Comparison of ENCODE assay signal across 29 mouse cellular contexts in the genomic region with DNA sequence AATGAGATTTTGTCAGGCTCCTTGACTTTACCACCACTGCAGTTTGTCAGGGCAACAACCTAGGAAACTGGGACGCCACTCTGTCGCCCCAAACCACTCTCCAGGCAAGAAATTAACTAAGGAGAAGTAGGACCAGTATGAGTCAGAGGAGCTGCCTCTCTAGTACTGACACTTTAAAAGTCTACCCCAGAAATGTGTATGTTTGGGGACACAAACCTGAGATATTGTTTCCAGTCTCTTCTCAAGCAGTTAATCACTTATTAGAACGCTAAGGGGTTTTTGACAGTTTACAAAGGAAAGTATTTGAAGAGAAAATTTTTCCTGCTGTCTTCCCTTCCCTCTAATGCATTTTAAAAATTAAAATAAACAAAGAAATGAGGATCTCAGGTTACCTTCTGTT.
"Had no signal": no experiment of that assay in that cellular context is flagged by ENCODE, and none has a peak within 500 bp of the region (broad histone marks: within the 10 kb centered on the region; RNA-seq: fewer than 3 reads in every experiment).

No protein-coding gene starts in this region.

- H3K4me3 ChIP-seq: heart, embryonic 13.5 days; heart, embryonic 15.5 days; hindbrain, embryonic 10.5 days; hindbrain, embryonic 12.5 days; hindbrain, embryonic 13.5 days; hindbrain, embryonic 15.5 days; intestine, embryonic 15.5 days; kidney, embryonic 15.5 days; layer of hippocampus, adult 2 months; left cerebral cortex, adult 2 months had no signal

- H3K4me2 ChIP-seq: heart, embryonic 13.5 days; heart, embryonic 15.5 days; hindbrain, embryonic 12.5 days; hindbrain, embryonic 13.5 days; hindbrain, embryonic 14.5 days; hindbrain, embryonic 15.5 days; intestine, embryonic 15.5 days; kidney, embryonic 15.5 days had no signal

- H3K9ac ChIP-seq: heart, embryonic 13.5 days; heart, embryonic 15.5 days; hindbrain, embryonic 12.5 days; hindbrain, embryonic 13.5 days; hindbrain, embryonic 14.5 days; hindbrain, embryonic 15.5 days; intestine, embryonic 15.5 days; kidney, embryonic 15.5 days had no signal

- H3K36me3 ChIP-seq: heart, embryonic 13.5 days; heart, embryonic 15.5 days; hindbrain, embryonic 10.5 days; hindbrain, embryonic 12.5 days; hindbrain, embryonic 13.5 days; hindbrain, embryonic 15.5 days; intestine, embryonic 15.5 days; kidney, embryonic 15.5 days had no signal

- H3K9me3 ChIP-seq: heart, embryonic 13.5 days; heart, embryonic 15.5 days; hindbrain, embryonic 10.5 days; hindbrain, embryonic 12.5 days; hindbrain, embryonic 13.5 days; hindbrain, embryonic 15.5 days; intestine, embryonic 15.5 days; kidney, embryonic 15.5 days had no signal

- H3K27me3 ChIP-seq: heart, embryonic 13.5 days; heart, embryonic 15.5 days; hindbrain, embryonic 12.5 days; hindbrain, embryonic 13.5 days; hindbrain, embryonic 15.5 days; intestine, embryonic 15.5 days; kidney, embryonic 15.5 days had no signal

- H3K27ac ChIP-seq: heart, embryonic 13.5 days; heart, embryonic 15.5 days; hindbrain, embryonic 10.5 days; hindbrain, embryonic 12.5 days; hindbrain, embryonic 13.5 days; hindbrain, embryonic 14.5 days; hindbrain, embryonic 15.5 days; hindbrain, postnatal 0 days; intestine, embryonic 15.5 days; kidney, embryonic 15.5 days; kidney, postnatal 0 days; layer of hippocampus, adult 2 months; left cerebral cortex, adult 2 months had no signal

- H3K4me1 ChIP-seq: heart, embryonic 15.5 days; hindbrain, embryonic 10.5 days; hindbrain, embryonic 12.5 days; hindbrain, embryonic 13.5 days; hindbrain, embryonic 15.5 days; intestine, embryonic 15.5 days; kidney, embryonic 15.5 days had no signal

- DNase-seq: heart, postnatal 10 days; heart, postnatal 14 days; heart, postnatal 36 days; heart, postnatal 4 days; kidney, adult 11 months; kidney, adult 18-20 months; kidney, adult 2 months; kidney, adult 8-10 months; kidney, adult 9 months; kidney, postnatal 10 days; kidney, postnatal 14 days; kidney, postnatal 25 days; kidney, postnatal 36 days; kidney, postnatal 4 days; layer of hippocampus, adult 9-11 months; layer of hippocampus, postnatal 36 days had no signal
